Mouse (Mus musculus) lung, postnatal 0 days (tissue): ENCODE measurements around the gene Fzd2.

ENCODE experiments used
- CTCF ChIP-seq: IDR thresholded peaks from 2 replicates; pipeline ENCODE4 v1.5.1; 2016; ENCODE audit warnings: antibody characterized with exemption, mild to moderate bottlenecking
- EP300 ChIP-seq: IDR thresholded peaks from 2 replicates; pipeline ENCODE4 v1.6.1; 2016; ENCODE audit warnings: antibody characterized with exemption, mild to moderate bottlenecking, control low read depth

- TF ChIP-seq CTCF (no peak), EP300 (no peak)
These were observed 4.5 kb downstream of the Fzd2 start for GRCm38 (mm10) chr11:102608691-102609090.
